Mouse (Mus musculus): Measurements from ENCODE around the gene Aff1.

DNA sequence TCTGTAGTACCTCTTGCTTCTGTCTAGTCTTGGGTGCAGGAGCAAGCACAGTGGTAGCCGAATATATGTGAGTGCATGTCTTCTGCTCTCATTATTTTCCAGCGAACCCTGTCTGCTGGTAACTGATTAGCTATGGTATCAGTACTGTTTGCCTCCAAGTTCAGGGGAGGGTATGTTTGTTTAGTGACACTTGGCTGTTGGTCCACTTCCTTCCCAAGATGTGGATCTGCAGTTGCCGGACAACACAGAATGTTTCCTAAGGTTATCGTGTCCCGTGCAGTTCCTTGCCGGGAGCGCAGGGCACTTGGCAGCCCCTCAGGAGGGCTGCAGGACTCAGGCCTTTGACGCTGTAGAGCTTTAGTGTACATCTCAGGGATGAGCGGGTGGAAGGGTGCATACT is 128.9 kb downstream of the Aff1 start:
- TF ChIP-seq EP300 (IDR thresholded peaks at IDR 0.05; ENCODE audit: low read depth) (no peak), CTCF (IDR thresholded peaks at IDR 0.05; ENCODE audit: low read depth) (no peak)
